Mouse (Mus musculus) erythroblast, adult 5-6 weeks (primary cell): ENCODE measurements around the gene Atp5b. TPM values are rescaled to one million over a fixed set of nuclear protein-coding genes. Genes with fewer than 3 reads are reported as not detected.

ENCODE experiments used
- ATAC-seq: replicated peaks from 2 replicates; pipeline ENCODE4 v1.8.0; 2016; ENCODE audit warnings: moderate number of reproducible peaks, mild to moderate bottlenecking, moderate TSS enrichment, inconsistent platforms; ENCODE audit not compliant: poor library complexity, low FRiP score, severe bottlenecking
- total RNA-seq, 2 experiments: library from RNA; stranded (forward) in 1 of 2; stranded (reverse) in 1 of 2; fragments of 150-400 nt in 1 of 2; fragments of 200-764, 138-1000 nt in 1 of 2; gene quantifications; 2 replicates each; pipeline versions ENCODE4 v1.2.3 to v1.2.4; 2015 to 2017; ENCODE audit warnings: low replicate concordance in 2 of 2

The Atp5b gene
- total RNA-seq, 2 experiments from 2014 or later, result 477 to 537 TPM

DNA sequence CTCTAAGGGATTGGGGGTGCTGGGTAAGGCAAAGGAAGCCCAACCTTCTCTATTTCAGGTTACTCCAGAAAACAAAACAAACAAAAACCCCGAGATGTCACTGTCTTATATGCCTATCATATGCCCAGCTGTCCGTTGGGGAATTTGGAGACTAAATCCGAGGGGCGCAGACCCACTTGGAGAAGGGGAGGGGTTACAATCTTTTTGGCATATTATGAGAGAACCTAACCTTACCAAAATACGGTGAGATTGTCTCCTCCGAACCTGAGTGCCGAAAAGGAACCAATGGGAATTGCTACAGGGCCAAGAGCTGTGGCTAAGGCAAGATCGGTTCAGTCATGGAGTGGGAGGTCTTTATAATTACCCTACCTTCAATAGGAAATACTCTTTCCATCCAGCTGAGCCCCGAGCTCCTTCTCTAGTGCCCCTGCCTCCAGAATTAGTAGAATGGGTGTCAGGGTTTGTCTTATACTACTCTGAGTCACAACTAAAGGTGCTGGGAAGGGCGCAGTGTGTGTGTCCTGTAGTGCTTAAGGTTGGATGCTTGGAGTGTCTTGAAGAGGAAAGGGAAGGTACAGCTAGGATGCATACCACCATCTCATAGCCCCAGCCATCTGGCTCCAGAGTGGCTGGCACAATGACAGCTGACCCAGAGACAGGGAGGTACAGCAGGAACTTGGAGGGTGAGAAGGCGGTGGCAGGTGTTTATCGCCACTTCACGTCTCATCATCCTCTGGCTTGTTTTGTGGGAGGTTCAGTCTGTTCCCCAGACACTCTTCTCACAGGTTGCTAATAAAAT lies 10.6 kb downstream of the Atp5b start:
- ATAC-seq, result peak; percentile 53

DNA sequence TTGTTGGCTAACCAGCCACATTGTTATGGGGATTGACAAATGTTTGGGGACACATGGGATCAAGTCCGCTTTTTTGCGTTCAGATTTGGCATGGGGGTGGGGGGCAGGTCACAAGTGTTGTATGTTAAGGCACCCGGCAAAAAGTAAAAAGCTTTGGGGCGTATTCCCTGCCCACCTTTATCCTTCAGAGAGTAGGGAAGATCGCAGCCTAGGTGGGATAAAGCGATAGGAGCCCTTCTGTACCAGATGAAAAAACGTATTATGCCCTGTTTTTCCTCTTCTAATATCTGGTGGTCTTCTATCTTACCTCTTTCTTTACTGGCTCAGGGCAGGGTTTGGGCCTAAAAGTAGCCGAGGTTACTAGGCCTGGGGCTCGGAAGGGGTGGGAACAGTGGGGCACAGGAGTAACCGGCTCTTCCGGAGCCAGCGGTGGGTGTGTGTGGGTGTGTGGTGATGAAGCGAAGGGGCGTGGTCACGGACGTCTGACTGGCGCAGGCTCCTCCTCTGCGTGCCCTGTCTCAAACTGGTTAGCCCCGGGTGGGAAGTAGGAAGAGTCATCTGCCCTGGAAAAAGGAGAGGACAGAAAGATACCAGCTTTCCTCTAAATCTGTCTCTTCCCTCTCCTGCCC lies 11.4 kb downstream of the Atp5b start:
- peak; percentile 55 for ATAC-seq

- ATAC-seq, result no peak
Observed at GRCm38 (mm10) chr10:128095003-128095636, 12.0 kb downstream of the Atp5b start.

- ATAC-seq, result no peak
Observed at GRCm38 (mm10) chr10:128096313-128096692, 13.2 kb downstream of the Atp5b start.

DNA sequence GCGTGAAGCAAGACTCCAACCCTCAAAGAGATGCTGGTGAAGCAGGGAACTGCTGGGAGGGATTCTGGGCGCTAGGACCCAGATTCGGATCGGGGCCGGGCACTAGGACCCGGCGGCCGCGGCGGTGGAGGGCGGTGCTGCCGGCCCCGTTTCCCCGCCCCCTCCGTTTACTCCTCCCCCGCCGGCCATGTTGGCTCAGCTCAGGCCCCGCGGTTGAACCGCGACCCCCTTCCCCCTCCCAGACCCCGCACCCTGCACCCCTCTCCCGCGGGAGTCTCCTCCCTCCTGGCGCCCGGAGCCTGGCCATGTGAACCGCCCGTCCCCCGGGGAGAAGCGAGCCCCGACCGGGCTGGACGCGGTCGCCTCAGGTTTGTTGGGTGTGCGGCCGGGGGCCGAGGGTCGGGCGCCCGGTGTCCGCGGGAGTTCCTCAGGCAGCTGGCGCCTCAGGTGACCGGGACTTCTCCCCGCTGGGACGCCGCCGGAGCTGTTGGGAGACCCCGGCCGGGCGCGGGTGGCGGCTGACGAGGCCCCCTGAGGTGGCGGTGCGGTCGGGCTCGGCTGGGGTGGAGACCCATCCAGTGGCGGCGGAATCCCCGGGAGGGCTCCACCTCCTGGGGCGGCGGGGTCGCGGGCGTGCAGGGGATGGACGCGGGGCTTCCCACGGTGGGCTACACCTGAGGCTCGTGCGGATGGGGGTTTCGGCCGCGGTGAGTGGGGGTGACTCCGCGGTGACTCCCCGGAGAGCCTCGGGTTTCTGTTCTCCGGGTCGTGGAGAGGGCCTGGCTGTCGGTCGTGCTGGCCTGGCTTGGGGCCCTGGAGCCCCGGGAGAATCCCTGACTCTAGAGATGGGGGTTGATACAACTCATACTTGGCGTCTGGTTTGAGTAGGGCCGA lies 13.9 kb downstream of the Atp5b start:
- ATAC-seq, result peak; percentile 51

- no peak for ATAC-seq
Observed at GRCm38 (mm10) chr10:128097587-128097971, 14.5 kb downstream of the Atp5b start.

DNA sequence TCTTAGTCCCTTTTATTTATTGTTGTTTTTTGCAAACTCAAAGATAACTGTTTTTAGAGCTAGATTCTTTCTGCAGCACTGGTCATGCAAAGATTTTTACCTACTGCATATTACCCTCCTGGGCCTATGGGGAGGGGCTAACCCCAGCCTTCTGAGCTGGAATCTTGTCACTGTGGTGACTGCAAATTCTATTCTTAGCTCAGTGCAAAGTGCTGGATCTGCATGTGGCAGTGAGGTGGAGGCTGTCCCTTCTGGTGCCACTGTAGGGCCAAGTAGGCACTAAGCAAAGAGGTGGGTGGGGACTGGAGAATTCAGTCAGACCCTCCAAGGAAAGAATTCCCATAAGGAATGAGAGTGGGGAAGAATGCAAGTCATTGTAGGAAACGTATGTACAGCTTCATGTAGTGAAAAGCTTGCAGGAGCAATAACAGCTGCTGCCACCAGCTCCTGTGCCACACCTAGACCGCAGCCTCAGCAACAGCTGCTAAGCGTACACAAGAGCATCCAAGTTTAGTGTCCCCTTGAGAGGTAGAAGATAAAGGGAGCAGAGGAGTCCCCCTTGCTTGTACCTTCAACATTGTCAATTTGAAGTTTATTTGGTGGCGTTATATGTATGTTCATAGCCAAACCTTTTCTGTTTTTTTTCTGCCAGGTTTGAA lies 27.2 kb downstream of the Atp5b start:
- ATAC-seq, result no peak

DNA sequence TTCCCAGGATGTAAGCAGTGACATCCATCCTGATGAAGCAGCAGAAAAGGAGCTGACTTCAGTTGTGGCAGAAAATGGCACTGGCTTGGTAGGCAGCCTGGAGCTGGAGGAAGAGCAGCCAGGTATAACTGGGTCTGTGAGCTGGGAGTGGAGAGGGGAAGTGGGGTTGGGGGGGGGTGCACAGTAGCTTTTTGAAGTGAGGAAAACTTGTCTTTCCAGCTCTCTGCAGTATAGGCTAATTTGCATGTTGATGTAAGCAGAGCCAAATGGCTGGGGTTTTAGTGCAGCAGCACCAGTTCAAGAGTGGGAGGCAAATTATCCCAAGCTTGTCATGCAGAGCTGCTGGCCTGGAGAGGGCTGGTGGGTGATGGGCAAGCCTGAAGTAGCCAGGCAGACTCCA lies 28.2 kb downstream of the Atp5b start:
- no peak for ATAC-seq

- no peak for ATAC-seq
Observed at GRCm38 (mm10) chr10:128123833-128124232, 40.8 kb downstream of the Atp5b start.

- no peak for ATAC-seq
Observed at GRCm38 (mm10) chr10:128124831-128125230, 41.8 kb downstream of the Atp5b start.

DNA sequence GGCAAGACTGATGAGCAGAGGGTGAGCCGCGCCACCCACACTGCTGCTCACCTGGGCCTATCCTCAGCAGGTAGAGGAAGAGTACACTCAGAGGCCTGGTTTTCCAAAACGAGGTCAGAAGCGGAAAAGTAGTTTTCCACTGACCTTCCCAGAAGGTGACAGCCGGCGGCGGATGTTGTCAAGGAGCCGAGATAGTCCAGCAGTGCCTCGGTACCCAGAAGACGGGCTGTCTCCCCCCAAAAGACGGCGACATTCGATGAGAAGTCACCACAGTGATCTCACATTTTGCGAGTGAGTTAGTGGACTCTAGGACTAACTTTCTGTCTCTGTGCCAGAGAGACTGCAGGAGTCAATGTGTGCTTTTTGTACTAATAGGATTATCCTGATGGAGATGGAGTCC lies 42.9 kb downstream of the Atp5b start:
- ATAC-seq, result no peak

GRCm38 (mm10) chr10:128127497-128127896 lies 44.4 kb downstream of the Atp5b start:
- no peak for ATAC-seq

DNA sequence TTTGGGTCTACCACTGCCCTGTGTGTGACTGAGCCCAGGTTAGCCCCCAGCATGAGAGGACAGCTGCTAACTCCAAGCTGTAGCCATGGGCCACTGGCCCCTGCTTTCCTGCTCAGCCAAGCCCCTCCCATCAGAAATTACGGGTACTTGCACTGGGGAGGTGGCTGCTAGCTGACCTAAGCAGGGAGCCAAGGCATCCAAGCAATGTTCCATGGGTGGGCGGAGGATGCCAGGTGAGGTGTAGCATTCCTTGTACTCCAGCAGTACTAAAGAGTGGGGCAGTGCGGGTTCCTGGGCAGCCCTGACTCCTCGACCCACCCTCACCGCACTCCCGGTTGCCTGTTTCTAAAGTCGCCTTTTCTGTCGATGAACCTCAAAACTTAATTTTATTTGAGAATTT lies 45.1 kb downstream of the Atp5b start:
- no peak for ATAC-seq

GRCm38 (mm10) chr10:128131297-128131696 lies 48.2 kb downstream of the Atp5b start:
- ATAC-seq, result no peak

DNA sequence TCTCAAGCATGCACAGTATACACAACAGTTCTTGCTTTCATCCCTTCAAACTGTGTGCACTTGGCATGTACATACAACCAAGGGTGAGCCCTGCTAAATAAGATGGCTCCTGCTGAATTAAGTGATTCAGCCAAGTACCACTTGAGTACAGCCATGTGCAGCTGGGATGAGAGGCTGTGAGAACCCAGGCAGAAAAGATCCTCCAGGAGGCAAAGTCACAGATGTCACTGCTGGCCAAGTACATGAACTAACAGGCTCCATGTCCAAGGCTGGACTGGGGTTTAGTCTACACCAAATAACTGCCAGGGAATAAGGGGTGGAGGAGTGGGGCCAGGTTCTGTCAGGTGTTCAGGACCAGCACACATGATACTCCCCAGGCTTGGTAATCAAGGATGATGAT lies 48.7 kb downstream of the Atp5b start:
- ATAC-seq, result no peak

- no peak for ATAC-seq
Observed at GRCm38 (mm10) chr10:128133650-128134332, 50.7 kb downstream of the Atp5b start.

GRCm38 (mm10) chr10:128135374-128135773 lies 52.3 kb downstream of the Atp5b start:
- ATAC-seq, result no peak
